8 mouse cellular contexts compared by ENCODE assay signal in the genomic region with DNA sequence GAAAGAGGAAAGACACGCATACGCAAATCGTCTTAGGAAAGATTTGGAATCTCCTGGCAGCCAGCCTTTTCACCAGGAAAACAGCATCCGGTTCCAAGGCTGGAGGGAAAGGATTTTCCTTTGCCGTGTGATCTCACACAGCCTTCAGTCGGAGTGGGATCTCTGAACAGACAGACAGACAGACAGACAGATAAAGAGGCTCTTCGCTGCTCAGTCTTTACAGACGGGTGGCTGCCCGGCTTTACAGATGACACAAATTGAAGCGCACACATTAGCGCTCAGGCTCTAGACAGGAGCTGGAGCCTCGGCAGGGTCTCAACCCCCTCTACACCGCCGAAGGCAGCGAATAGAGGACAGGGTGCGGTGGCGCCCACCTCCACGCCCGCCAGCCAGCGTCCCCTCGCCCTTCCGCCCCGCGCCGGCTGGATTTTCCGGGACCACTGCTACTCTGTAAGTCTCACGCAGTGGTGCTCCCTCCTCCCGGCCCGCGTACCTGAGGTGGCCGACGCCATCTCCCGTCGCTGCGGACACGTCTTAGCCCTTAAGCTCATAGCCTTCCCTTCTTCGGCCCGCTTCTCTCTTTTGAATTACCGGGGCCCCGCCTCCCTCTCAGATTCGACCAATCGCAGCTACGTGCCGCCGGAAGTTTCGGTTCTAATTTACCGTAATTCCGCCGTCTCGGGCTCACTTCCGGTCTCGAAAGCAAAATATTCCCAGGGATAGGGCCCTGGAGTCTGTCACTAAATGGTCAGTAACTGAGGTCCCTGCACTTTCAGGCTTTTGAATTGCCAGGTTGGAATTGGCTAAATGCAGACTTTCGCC. TPM values are rescaled to one million over a fixed set of nuclear protein-coding genes. Genes with fewer than 3 reads are reported as not detected.
A peak's percentile ranks its signal among the peaks of the same experiment; 100 is the strongest.
DNase-seq lines count a peak whose midpoint lies in the region; ATAC-seq lines count a peak whose summit lies in the region.

Gene Kif22, minus strand, starts transcription at position 621 of the 822 bp plus-strand sequence.

- H3K27ac ChIP-seq in hindbrain, embryonic 15.5 days (replicated peaks): peak within 1 kb of the TSS; percentile 69

- peak; percentile 92 for DNase-seq in ZHBTc4 (ENCODE audit: low read depth, low spot score)
- DNase-seq in cerebellum, postnatal 36 days: peak; percentile 90 to 92
- DNase-seq in frontal cortex, postnatal 36 days (ENCODE audit: low spot score in 2 of 2): peak; percentile 87 to 91
- DNase-seq in left cerebral cortex, adult 8-10 months (ENCODE audit: low spot score in 2 of 2): peak; percentile 72 to 92
- DNase-seq in right cerebral cortex, adult 2 months (ENCODE audit: low spot score in 2 of 2): peak; percentile 89 to 94
- peak; percentile 61 for DNase-seq in urinary bladder, postnatal 10 days (ENCODE audit: low spot score)

- H3K27me3 ChIP-seq in hindbrain, embryonic 15.5 days: no peaks in the 10 kb centered on the region
- peaks cover 2% of the 10 kb centered on the region for H3K27me3 ChIP-seq in megakaryocyte, embryonic 14.5 days (replicated peaks)

- peak within 1 kb of the TSS; percentile 60 for H3K4me3 ChIP-seq in hindbrain, embryonic 15.5 days
- H3K4me3 ChIP-seq in megakaryocyte, embryonic 14.5 days (replicated peaks): peak within 1 kb of the TSS; percentile 100

- no peaks in the 10 kb centered on the region for H3K36me3 ChIP-seq in hindbrain, embryonic 15.5 days
- H3K36me3 ChIP-seq in megakaryocyte, embryonic 14.5 days (replicated peaks; ENCODE audit: low read length): peaks cover 16% of the 10 kb centered on the region

- H3K4me1 ChIP-seq in hindbrain, embryonic 15.5 days (replicated peaks): peaks cover 8% of the 10 kb centered on the region
- peaks cover 31% of the 10 kb centered on the region for H3K4me1 ChIP-seq in megakaryocyte, embryonic 14.5 days

- H3K9ac ChIP-seq in hindbrain, embryonic 15.5 days: peak within 1 kb of the TSS; percentile 61

- no peaks in the 10 kb centered on the region for H3K9me3 ChIP-seq in hindbrain, embryonic 15.5 days
- peaks cover 7% of the 10 kb centered on the region; the same call in 1 of the 2 replicates for H3K9me3 ChIP-seq in megakaryocyte, embryonic 14.5 days

- under 1% methylated on average over 53 of the region's 53 CpGs for WGBS in hindbrain, embryonic 15.5 days

- H3K4me2 ChIP-seq in hindbrain, embryonic 15.5 days: peak within 1 kb of the TSS; percentile 97

- ATAC-seq in hindbrain, embryonic 15.5 days (ENCODE audit: low FRiP score, low read depth): peak; percentile 90

RNA-seq across cellular contexts. Expression of gene Kif22, which starts in this region (rescaled TPM):
- 26.1 and 31.7 TPM in 2 replicates for polyA plus RNA-seq in hindbrain, embryonic 15.5 days (2015; fragmentation: Nextera tagmentation; extraction: Ambion mirVana)
- 1 to 10 TPM; 2.3 to 7.1 (median 5.3) TPM for total RNA-seq in left cerebral cortex, adult 8-10 months (2022)
- polyA plus RNA-seq in megakaryocyte, embryonic 14.5 days (2012; ENCODE audit: insufficient read depth, low replicate concordance): 6.8 and 18.0 TPM in 2 replicates

Comparison
In these comparisons a context has a peak if more than half of its experiments do, and no peak if none do; other contexts are left out.
1. Peak in every context shown above with its lines: DNase-seq, ATAC-seq, H3K4me3 ChIP-seq and H3K27ac ChIP-seq.